Mouse (Mus musculus): ENCODE results near the gene AA467197.

DNA sequence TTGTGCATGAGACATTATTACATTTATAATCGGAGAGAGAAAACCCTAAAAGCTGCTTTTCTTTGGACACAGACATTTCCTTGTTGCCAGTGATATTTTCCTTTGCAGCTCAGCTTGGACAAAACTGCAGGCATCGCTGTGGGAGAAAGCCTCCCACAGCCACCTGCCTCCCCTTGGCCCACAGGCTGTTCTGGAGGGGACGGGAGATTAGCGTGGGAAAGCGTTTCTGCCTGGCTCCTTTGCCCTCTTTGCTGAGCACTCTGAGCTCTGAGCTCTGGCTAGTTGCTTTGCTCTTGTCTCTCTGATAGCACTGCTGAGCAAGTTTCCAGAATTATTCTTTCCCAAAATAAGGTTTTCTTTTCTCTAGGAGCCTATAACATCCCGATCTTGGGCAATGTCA, 20.5 kb upstream of the AA467197 start:
- TF ChIP-seq POLR2A (IDR thresholded peaks at IDR 0.05; ENCODE audit: insufficient read depth, low read depth, low read length): no peak
- TF ChIP-seq CTCF (IDR thresholded peaks at IDR 0.05): no peak
